14 mouse cellular contexts compared by ENCODE assay signal in the genomic region with DNA sequence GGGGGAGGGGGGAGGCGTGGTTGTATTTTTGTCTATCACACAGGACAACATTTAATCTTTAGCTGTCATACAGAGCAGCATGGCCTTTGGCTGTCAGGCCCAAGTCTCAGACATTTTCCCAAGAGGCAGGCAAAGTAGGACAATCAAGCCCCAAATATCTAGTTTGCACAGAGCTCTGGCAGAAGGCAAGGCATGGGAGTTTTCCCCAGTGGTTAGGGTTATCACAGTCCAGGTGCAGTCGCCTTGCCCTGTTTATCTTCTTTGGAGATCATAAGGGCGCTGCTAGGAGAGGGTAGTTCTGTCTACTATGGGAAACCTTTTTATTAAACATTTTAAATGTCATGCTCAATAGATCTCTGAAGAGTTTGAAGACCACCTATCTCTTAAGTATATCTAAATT.
"Had no signal": no experiment of that assay in that cellular context is flagged by ENCODE, and none has a peak within 500 bp of the region (broad histone marks: within the 10 kb centered on the region; RNA-seq: fewer than 3 reads in every experiment).

No protein-coding gene starts in this region.

- H3K27ac ChIP-seq: kidney, embryonic 15.5 days; left cerebral cortex, adult 2 months; limb, embryonic 10.5 days; midbrain, embryonic 10.5 days; neural tube, embryonic 12.5 days; stomach, postnatal 0 days had no signal

- ATAC-seq: lung, postnatal 0 days had no signal

- DNase-seq: kidney, adult 18-20 months; kidney, postnatal 14 days; lung, adult 2 months; lung, postnatal 36 days; midbrain, embryonic 14.5 days; thymus, adult 18-20 months; thymus, postnatal 14 days had no signal

- H3K36me3 ChIP-seq: kidney, embryonic 15.5 days; midbrain, embryonic 10.5 days; neural tube, embryonic 12.5 days had no signal

- H3K27me3 ChIP-seq: kidney, embryonic 15.5 days; neural tube, embryonic 12.5 days had no signal

- H3K4me3 ChIP-seq: kidney, embryonic 15.5 days; left cerebral cortex, adult 2 months; limb, embryonic 10.5 days; midbrain, embryonic 10.5 days; neural tube, embryonic 12.5 days had no signal

- H3K9ac ChIP-seq: kidney, embryonic 15.5 days; neural tube, embryonic 12.5 days had no signal

- H3K9me3 ChIP-seq: kidney, embryonic 15.5 days; limb, embryonic 10.5 days; midbrain, embryonic 10.5 days; neural tube, embryonic 12.5 days had no signal

- H3K4me2 ChIP-seq: kidney, embryonic 15.5 days; neural tube, embryonic 12.5 days had no signal
